Mouse (Mus musculus) cerebellum, adult 9-10 months (tissue): ENCODE measurements around the gene Zfp366.

Experiments
- DNase-seq: peaks from one replicate; pipeline ENCODE4 v3.0.0; 2022

Zfp366 gene

GRCm38 (mm10) chr13:99186859-99187258 lies 2.2 kb downstream of the Zfp366 start:
- no peak for DNase-seq

- no peak for DNase-seq
These were observed 2.8 kb downstream of the Zfp366 start for GRCm38 (mm10) chr13:99187456-99187855.

- peak; percentile 15 for DNase-seq
These were observed 4.0 kb downstream of the Zfp366 start for GRCm38 (mm10) chr13:99188625-99189024.

GRCm38 (mm10) chr13:99189671-99190070 lies 5.0 kb downstream of the Zfp366 start:
- no peak for DNase-seq

- DNase-seq = no peak
These were observed 5.8 kb downstream of the Zfp366 start for GRCm38 (mm10) chr13:99190466-99190865.

GRCm38 (mm10) chr13:99191063-99191462 lies 6.4 kb downstream of the Zfp366 start:
- DNase-seq = no peak

- DNase-seq = no peak
These were observed 11.7 kb downstream of the Zfp366 start for GRCm38 (mm10) chr13:99196314-99196713.

- DNase-seq = no peak
These were observed 12.2 kb downstream of the Zfp366 start for GRCm38 (mm10) chr13:99196865-99197264.

GRCm38 (mm10) chr13:99201647-99202574 lies 17.3 kb downstream of the Zfp366 start:
- no peak for DNase-seq

GRCm38 (mm10) chr13:99207214-99207613 lies 22.6 kb downstream of the Zfp366 start:
- DNase-seq = no peak

- DNase-seq = no peak
These were observed 25.2 kb downstream of the Zfp366 start for GRCm38 (mm10) chr13:99209859-99210258.

GRCm38 (mm10) chr13:99210837-99211236 lies 26.2 kb downstream of the Zfp366 start:
- no peak for DNase-seq

GRCm38 (mm10) chr13:99212976-99213375 lies 28.4 kb downstream of the Zfp366 start:
- no peak for DNase-seq

- DNase-seq = no peak
These were observed 31.4 kb downstream of the Zfp366 start for GRCm38 (mm10) chr13:99216005-99216404.

GRCm38 (mm10) chr13:99217984-99218383 lies 33.4 kb downstream of the Zfp366 start:
- no peak for DNase-seq

GRCm38 (mm10) chr13:99219586-99219985 lies 35.0 kb downstream of the Zfp366 start:
- DNase-seq = no peak

- no peak for DNase-seq
These were observed 37.4 kb downstream of the Zfp366 start for GRCm38 (mm10) chr13:99221996-99222395.

GRCm38 (mm10) chr13:99222476-99222875 lies 37.9 kb downstream of the Zfp366 start:
- DNase-seq = no peak

- DNase-seq = peak; percentile 32
These were observed 38.8 kb downstream of the Zfp366 start for GRCm38 (mm10) chr13:99223321-99223884.

GRCm38 (mm10) chr13:99223917-99224316 lies 39.3 kb downstream of the Zfp366 start:
- DNase-seq = no peak

GRCm38 (mm10) chr13:99225374-99226240 lies 41.0 kb downstream of the Zfp366 start:
- DNase-seq = no peak

- no peak for DNase-seq
These were observed 42.2 kb downstream of the Zfp366 start for GRCm38 (mm10) chr13:99226809-99227208.
